Mouse (Mus musculus) cerebellum, adult 9-10 months (tissue): ENCODE data around the gene Arhgap17.

ENCODE experiments used
- DNase-seq: peaks from one replicate; pipeline ENCODE4 v3.0.0; 2022

The Arhgap17 gene

GRCm38 (mm10) chr7:123368778-123369746, 653 bp downstream of the Arhgap17 start:
- DNase-seq, result peak; percentile 71

- DNase-seq, result no peak
Measured at GRCm38 (mm10) chr7:123368187-123368586, 1.5 kb downstream of the Arhgap17 start.

- DNase-seq, result no peak
Measured at GRCm38 (mm10) chr7:123367218-123368150, 2.2 kb downstream of the Arhgap17 start.

- no peak for DNase-seq
Measured at GRCm38 (mm10) chr7:123366806-123367205, 2.9 kb downstream of the Arhgap17 start.

- peak; percentile 61 for DNase-seq
Measured at GRCm38 (mm10) chr7:123365876-123366741, 3.6 kb downstream of the Arhgap17 start.

- no peak for DNase-seq
Measured at GRCm38 (mm10) chr7:123363971-123364370, 5.7 kb downstream of the Arhgap17 start.

- DNase-seq, result no peak
Measured at GRCm38 (mm10) chr7:123362806-123363205, 6.9 kb downstream of the Arhgap17 start.

GRCm38 (mm10) chr7:123361229-123361980, 8.3 kb downstream of the Arhgap17 start:
- DNase-seq, result no peak

- no peak for DNase-seq
Measured at GRCm38 (mm10) chr7:123360185-123360584, 9.5 kb downstream of the Arhgap17 start.

GRCm38 (mm10) chr7:123359101-123359500, 10.6 kb downstream of the Arhgap17 start:
- peak; percentile 74 for DNase-seq

- no peak for DNase-seq
Measured at GRCm38 (mm10) chr7:123356158-123356557, 13.6 kb downstream of the Arhgap17 start.

- no peak for DNase-seq
Measured at GRCm38 (mm10) chr7:123354851-123355250, 14.9 kb downstream of the Arhgap17 start.

- no peak for DNase-seq
Measured at GRCm38 (mm10) chr7:123354392-123354791, 15.3 kb downstream of the Arhgap17 start.

- no peak for DNase-seq
Measured at GRCm38 (mm10) chr7:123353879-123354278, 15.8 kb downstream of the Arhgap17 start.

- DNase-seq, result no peak
Measured at GRCm38 (mm10) chr7:123353081-123353480, 16.6 kb downstream of the Arhgap17 start.

GRCm38 (mm10) chr7:123350243-123350642, 19.5 kb downstream of the Arhgap17 start:
- no peak for DNase-seq

GRCm38 (mm10) chr7:123349813-123350212, 19.9 kb downstream of the Arhgap17 start:
- DNase-seq, result no peak

GRCm38 (mm10) chr7:123346631-123347290, 23.0 kb downstream of the Arhgap17 start:
- DNase-seq, result no peak

GRCm38 (mm10) chr7:123345041-123345544, 24.6 kb downstream of the Arhgap17 start:
- no peak for DNase-seq

- no peak for DNase-seq
Measured at GRCm38 (mm10) chr7:123344079-123344780, 25.5 kb downstream of the Arhgap17 start.
